Mouse (Mus musculus): ENCODE measurements around the gene Kifc5b. TPM values are rescaled to one million over a fixed set of nuclear protein-coding genes. Genes with fewer than 3 reads are reported as not detected.
A peak's percentile ranks its signal among the peaks of the same experiment; 100 is the strongest.
"Not testable (repeated sequence)": the region's sequence is repeated elsewhere in the genome, so short reads cannot be mapped to it uniquely, and the experiment has no call there.

Gene Kifc5b
- total and polyA plus RNA-seq, 2 experiments from 2014 or later: 3.2 to 4.7 TPM

DNA sequence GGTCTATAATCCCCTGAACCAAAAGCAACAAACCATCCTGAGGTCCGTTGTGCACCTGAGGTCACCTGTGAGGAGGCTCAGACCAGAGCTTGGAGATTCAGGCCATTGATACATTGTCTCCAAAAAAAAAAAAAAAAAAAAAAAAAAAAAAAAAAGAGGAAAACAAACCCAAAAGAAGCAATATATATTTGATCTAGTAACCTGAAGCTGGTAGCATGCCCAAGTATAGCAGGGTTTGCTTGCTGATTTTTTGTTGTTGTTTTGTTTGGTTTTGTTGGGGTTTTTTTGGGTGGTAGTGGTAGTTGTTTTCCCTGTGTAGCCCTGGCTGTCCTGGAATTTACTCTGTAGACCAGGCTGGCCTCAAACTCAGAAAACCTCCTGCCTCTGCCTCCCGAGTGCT is 1.5 kb downstream of the Kifc5b start:
- no peak for ATAC-seq
- Histone ChIP-seq H3K27ac (no peak overlapping the region), H3K27me3 (ENCODE audit: insufficient read depth, low read length) (no peaks in the 10 kb centered on the region), H3K4me3 (ENCODE audit: low read length) (no peak overlapping the region), H3K9ac (replicated peaks; ENCODE audit: low read length) (no peak overlapping the region), H3K36me3 (ENCODE audit: insufficient read depth, low read length) (no peaks in the 10 kb centered on the region), H3K4me2 (ENCODE audit: low read depth, low read length) (no peak overlapping the region), H3K4me1 (ENCODE audit: insufficient read depth, low read length) (no peaks in the 10 kb centered on the region), H3K9me3 (ENCODE audit: low read length) (no peaks in the 10 kb centered on the region)
- WGBS: 76% methylated on average over 2 of the region's 2 CpGs
- DNase-seq (ENCODE audit: low spot score): no peak
- no peak for TF ChIP-seq CTCF (IDR thresholded peaks at IDR 0.05; ENCODE audit: low read depth)

- not testable (repeated sequence) for ATAC-seq; H3K9ac ChIP-seq (replicated peaks; ENCODE audit: low read length); DNase-seq (ENCODE audit: low spot score); H3K9me3 ChIP-seq (ENCODE audit: low read length); H3K4me3 ChIP-seq (ENCODE audit: low read length); H3K27me3 ChIP-seq (ENCODE audit: insufficient read depth, low read length); H3K27ac ChIP-seq; H3K36me3 ChIP-seq (ENCODE audit: insufficient read depth, low read length); H3K4me2 ChIP-seq (ENCODE audit: low read depth, low read length); H3K4me1 ChIP-seq (ENCODE audit: insufficient read depth, low read length)
- WGBS: 78% methylated on average over 2 of the region's 2 CpGs
Observed at GRCm38 (mm10) chr17:26919516-26919915, 2.6 kb downstream of the Kifc5b start.

DNA sequence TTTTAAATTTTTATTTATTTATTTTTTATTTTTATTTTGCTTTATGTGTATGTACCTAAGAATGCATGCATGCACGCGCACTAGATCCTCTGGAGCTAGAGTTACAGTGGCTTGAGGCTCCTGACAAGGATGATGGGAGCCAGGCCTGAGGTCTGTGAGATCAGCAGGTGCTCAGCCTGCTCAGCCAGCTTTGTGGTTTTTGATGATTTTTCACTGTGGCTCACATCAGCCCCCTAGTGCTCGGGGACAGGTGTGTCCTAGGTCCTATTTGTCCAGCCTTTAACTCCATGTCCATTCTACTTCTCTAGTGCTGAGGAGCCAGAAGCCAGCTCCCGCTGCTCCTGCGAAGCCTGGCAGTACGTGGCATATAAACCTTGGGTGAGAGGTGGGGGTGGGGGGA is 5.5 kb downstream of the Kifc5b start:
- 95% methylated on average over 5 of the region's 6 CpGs for WGBS
- not testable (repeated sequence) for H3K27me3 ChIP-seq (ENCODE audit: insufficient read depth, low read length); H3K9ac ChIP-seq (replicated peaks; ENCODE audit: low read length); H3K36me3 ChIP-seq (ENCODE audit: insufficient read depth, low read length); H3K4me3 ChIP-seq (ENCODE audit: low read length); H3K4me2 ChIP-seq (ENCODE audit: low read depth, low read length); H3K27ac ChIP-seq; H3K9me3 ChIP-seq (ENCODE audit: low read length); H3K4me1 ChIP-seq (ENCODE audit: insufficient read depth, low read length); DNase-seq (ENCODE audit: low spot score); ATAC-seq

DNA sequence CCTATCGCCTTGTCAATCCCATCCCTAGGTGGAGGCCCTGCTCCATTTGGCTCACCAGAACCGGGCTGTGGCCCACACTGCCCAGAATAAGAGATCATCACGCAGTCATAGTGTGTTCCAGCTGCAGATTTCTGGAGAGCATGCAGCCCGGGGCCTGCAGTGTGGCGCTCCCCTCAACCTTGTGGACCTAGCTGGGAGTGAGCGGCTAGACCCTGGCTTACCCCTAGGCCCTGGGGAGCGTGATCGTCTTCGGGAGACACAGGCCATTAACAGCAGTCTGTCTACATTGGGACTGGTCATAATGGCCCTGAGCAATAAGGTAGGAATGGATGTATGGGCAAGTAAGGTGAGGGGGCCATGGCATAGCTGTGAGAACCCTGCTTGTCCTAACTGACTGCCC is 8.5 kb downstream of the Kifc5b start:
- H3K36me3 ChIP-seq (ENCODE audit: insufficient read depth, low read length); H3K4me3 ChIP-seq (ENCODE audit: low read length); ATAC-seq; H3K9me3 ChIP-seq (ENCODE audit: low read length); H3K4me2 ChIP-seq (ENCODE audit: low read depth, low read length); H3K27ac ChIP-seq; DNase-seq (ENCODE audit: low spot score); H3K4me1 ChIP-seq (ENCODE audit: insufficient read depth, low read length); H3K9ac ChIP-seq (replicated peaks; ENCODE audit: low read length); H3K27me3 ChIP-seq (ENCODE audit: insufficient read depth, low read length): not testable (repeated sequence)
- WGBS: 95% methylated on average over 9 of the region's 9 CpGs

- WGBS: 69% methylated on average over 7 of the region's 7 CpGs
- H3K27me3 ChIP-seq (ENCODE audit: insufficient read depth, low read length); H3K9ac ChIP-seq (replicated peaks; ENCODE audit: low read length); H3K4me3 ChIP-seq (ENCODE audit: low read length); H3K4me1 ChIP-seq (ENCODE audit: insufficient read depth, low read length); H3K4me2 ChIP-seq (ENCODE audit: low read depth, low read length); H3K36me3 ChIP-seq (ENCODE audit: insufficient read depth, low read length); H3K9me3 ChIP-seq (ENCODE audit: low read length): not testable (repeated sequence)
- ATAC-seq (0 out of 2 replicates have a peak, but pooled peaks have one; percentile 11), DNase-seq (ENCODE audit: low spot score) (peak; percentile 56)
- H3K27ac ChIP-seq: peak overlapping the region; percentile 78; the same call in 1 of the 2 replicates
- peak; percentile 58 for TF ChIP-seq CTCF (IDR thresholded peaks at IDR 0.05; ENCODE audit: low read depth)
Observed at GRCm38 (mm10) chr17:26931795-26932194, 14.9 kb downstream of the Kifc5b start.

DNA sequence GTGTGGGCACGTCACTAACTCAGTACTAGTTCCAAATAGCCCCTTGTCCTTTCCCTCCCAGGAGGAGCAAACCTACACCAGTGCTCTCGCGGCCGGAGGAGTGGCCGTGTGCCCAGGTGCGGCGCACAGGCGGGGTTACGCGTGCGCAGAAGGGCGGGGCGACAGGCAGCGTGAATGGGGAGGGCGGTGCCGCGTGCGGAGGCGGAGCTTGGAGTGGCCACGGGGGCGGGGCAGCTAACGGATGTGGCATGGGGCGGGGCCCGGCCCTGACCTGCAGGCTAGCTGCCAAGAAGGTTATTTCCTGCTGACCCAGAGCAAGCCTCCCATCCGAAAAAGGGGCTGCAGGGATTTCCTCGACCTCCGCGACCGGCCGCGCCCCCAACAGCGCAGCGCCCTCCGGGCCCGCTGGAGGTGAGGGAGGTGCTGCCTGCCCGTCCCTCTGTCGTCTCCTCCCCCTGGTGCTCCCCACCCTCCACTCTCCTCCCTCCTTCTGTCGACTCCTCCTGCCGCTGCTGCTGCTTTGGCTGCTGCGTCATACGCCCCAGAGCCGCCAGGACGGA is 16.0 kb downstream of the Kifc5b start, which contains the start of gene Phf1:
Phf1 (plus strand) TSS at position 214 of the 560 bp plus-strand sequence.
- peak; percentile 94 for DNase-seq (ENCODE audit: low spot score)
- H3K4me2 ChIP-seq (ENCODE audit: low read depth, low read length): peak within 1 kb of the TSS; percentile 80
- peak within 1 kb of the TSS; percentile 72 for H3K4me3 ChIP-seq (ENCODE audit: low read length)
- no peaks in the 10 kb centered on the region for H3K27me3 ChIP-seq (ENCODE audit: insufficient read depth, low read length)
- peak within 1 kb of the TSS; percentile 78 for H3K27ac ChIP-seq
- peaks cover 4% of the 10 kb centered on the region for H3K36me3 ChIP-seq (ENCODE audit: insufficient read depth, low read length)
- WGBS: 0% methylated on average over 35 of the region's 43 CpGs
- no peaks in the 10 kb centered on the region for H3K9me3 ChIP-seq (ENCODE audit: low read length)
- ATAC-seq: peak; percentile 88
- peaks cover 12% of the 10 kb centered on the region; the same call in 1 of the 2 replicates for H3K4me1 ChIP-seq (ENCODE audit: insufficient read depth, low read length)
- H3K9ac ChIP-seq (replicated peaks; ENCODE audit: low read length): peak within 1 kb of the TSS; percentile 82
- TF ChIP-seq CTCF (IDR thresholded peaks at IDR 0.05; ENCODE audit: low read depth): no peak

DNA sequence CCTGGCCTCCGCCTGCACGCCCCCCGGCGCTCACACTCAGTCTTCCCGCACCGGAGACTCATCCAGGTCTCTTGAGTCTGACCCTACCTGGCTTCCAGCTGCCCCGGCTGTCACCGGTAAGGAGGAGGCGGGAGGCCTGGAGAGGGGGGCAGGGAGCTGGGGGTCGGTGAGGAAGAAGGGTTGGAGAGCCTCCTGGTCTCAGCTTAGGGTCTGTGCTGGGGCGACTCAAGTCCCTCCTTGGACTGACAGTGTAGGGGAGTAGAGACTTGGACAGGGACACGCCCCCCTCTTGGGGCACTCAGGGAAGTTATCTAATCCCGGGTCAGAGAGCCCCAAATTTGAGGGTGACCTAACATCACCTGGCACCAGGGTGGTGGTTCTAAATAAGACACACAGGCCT is 16.5 kb downstream of the Kifc5b start:
- peak overlapping the region; percentile 82 for H3K9ac ChIP-seq (replicated peaks; ENCODE audit: low read length)
- peak overlapping the region; percentile 78 for H3K27ac ChIP-seq
- peaks cover 17% of the 10 kb centered on the region; the same call in 1 of the 2 replicates for H3K4me1 ChIP-seq (ENCODE audit: insufficient read depth, low read length)
- ATAC-seq (peak; percentile 39), DNase-seq (ENCODE audit: low spot score) (no peak)
- peak overlapping the region; percentile 80 for H3K4me2 ChIP-seq (ENCODE audit: low read depth, low read length)
- peak overlapping the region; percentile 72 for H3K4me3 ChIP-seq (ENCODE audit: low read length)
- WGBS: 11% methylated on average over 13 of the region's 13 CpGs
- TF ChIP-seq CTCF (IDR thresholded peaks at IDR 0.05; ENCODE audit: low read depth): no peak
- H3K27me3 ChIP-seq (ENCODE audit: insufficient read depth, low read length): no peaks in the 10 kb centered on the region
- peaks cover 4% of the 10 kb centered on the region for H3K36me3 ChIP-seq (ENCODE audit: insufficient read depth, low read length)
- no peaks in the 10 kb centered on the region for H3K9me3 ChIP-seq (ENCODE audit: low read length)
